Mouse (Mus musculus) hindbrain, embryonic 16.5 days (tissue): Measurements from ENCODE around the gene Srcin1. TPM values are rescaled to one million over a fixed set of nuclear protein-coding genes. Genes with fewer than 3 reads are reported as not detected.

Experiments used
- ATAC-seq: fragments of 200-750 bp; cut with Nextera tagmentation; 2 replicates; pipeline ENCODE4 v1.8.0; 2017; ENCODE audit warnings: moderate TSS enrichment, moderate library complexity
- H3K27ac ChIP-seq: fragments of 300-500 bp; sonication (generic); 2 replicates; pipeline ENCODE4 v1.5.1; 2014; ENCODE audit warnings: low read depth, mild to moderate bottlenecking, control low read depth, low read length, moderate library complexity
- H3K27me3 ChIP-seq: fragments of 300-500 bp; sonication (generic); replicated peaks from 2 replicates; pipeline ENCODE4 v1.6.1; 2014; ENCODE audit warnings: low read length; ENCODE audit not compliant: control insufficient read depth, insufficient read depth
- H3K36me3 ChIP-seq: fragments of 300-500 bp; sonication (generic); 2 replicates; pipeline ENCODE4 v1.6.1; 2014; ENCODE audit warnings: mild to moderate bottlenecking, low read length, moderate library complexity, mixed read lengths; ENCODE audit not compliant: control insufficient read depth, insufficient read depth
- H3K4me1 ChIP-seq: fragments of 300-500 bp; sonication (generic); 2 replicates; pipeline ENCODE4 v1.6.1; 2014; ENCODE audit warnings: low read depth, low read length; ENCODE audit not compliant: control insufficient read depth, insufficient read depth
- H3K4me2 ChIP-seq: fragments of 300-500 bp; sonication (generic); 2 replicates; pipeline ENCODE4 v1.6.1; 2014; ENCODE audit warnings: mild to moderate bottlenecking, low read length, control low read depth, moderate library complexity
- H3K4me3 ChIP-seq: fragments of 300-500 bp; sonication (generic); 2 replicates; pipeline ENCODE4 v1.5.1; 2014; ENCODE audit warnings: mild to moderate bottlenecking, low read length, control low read depth, moderate library complexity
- H3K9ac ChIP-seq: fragments of 300-500 bp; sonication (generic); 2 replicates; pipeline ENCODE4 v1.6.1; 2014; ENCODE audit warnings: low read depth, mild to moderate bottlenecking, control low read depth, low read length, moderate library complexity
- H3K9me3 ChIP-seq: fragments of 300-500 bp; sonication (generic); 2 replicates; pipeline ENCODE4 v1.6.1; 2014; ENCODE audit warnings: mild to moderate bottlenecking, low read length, moderate library complexity; ENCODE audit not compliant: control insufficient read depth
- WGBS: fragments of 180-500 bp; shearing (Covaris S2); extraction: QIAGEN DNeasy Blood & Tissue Kit; methylation state at CpG from one replicate; pipeline ENCODE4 v1.1.7; 2014; 5-methylcytosine and 5-hydroxymethylcytosine counted together
- polyA plus RNA-seq: library from polyadenylated mRNA; unstranded; fragments of >200 nt; fragmentation: Nextera tagmentation; extraction: Ambion mirVana; gene quantifications from 2 replicates; pipeline ENCODE4 v1.2.1, GENCODE M21; 2015

Srcin1 gene
- polyA plus RNA-seq, 1 experiment from 2014 or later, result 8.9 TPM

DNA sequence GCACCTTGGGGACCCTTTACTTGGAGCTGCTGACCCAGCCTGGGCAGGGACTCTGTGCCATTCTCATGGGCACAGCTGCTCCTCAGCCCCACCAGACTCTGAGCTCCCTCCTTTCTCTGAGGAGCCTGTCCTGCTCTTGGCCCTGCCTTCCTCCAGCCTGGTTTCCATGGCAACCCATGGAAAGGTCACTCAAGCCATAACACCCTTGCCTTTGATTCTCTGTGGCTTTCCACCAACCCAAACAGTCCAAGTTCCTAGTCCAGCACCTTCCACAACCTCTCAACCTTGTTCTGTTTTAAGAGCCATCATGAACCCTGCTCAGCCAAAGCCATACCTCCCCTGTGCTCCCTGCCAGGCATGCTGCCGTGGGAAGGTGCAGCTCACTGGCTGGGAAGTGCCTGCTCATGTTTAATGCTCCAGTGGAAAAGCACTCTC is 52.1 kb downstream of the Srcin1 start:
- 7% methylated on average over 1 of the region's 1 CpGs for WGBS
- H3K9ac ChIP-seq, result peak overlapping the region; percentile 43
- H3K27ac ChIP-seq, result 0 out of 2 replicates have a peak overlapping the region, but pooled peaks have one; percentile 23
- H3K4me2 ChIP-seq, result no peak overlapping the region
- peaks cover 10% of the 10 kb centered on the region for H3K4me1 ChIP-seq
- H3K27me3 ChIP-seq, result no peaks in the 10 kb centered on the region
- H3K36me3 ChIP-seq, result peaks cover 28% of the 10 kb centered on the region
- no peaks in the 10 kb centered on the region for H3K9me3 ChIP-seq
- no peak overlapping the region for H3K4me3 ChIP-seq
- ATAC-seq, result peak; percentile 58

GRCm38 (mm10) chr11:97523107-97523506 is 52.9 kb downstream of the Srcin1 start:
- H3K4me1 ChIP-seq, result peaks cover 10% of the 10 kb centered on the region
- H3K9me3 ChIP-seq, result no peaks in the 10 kb centered on the region
- H3K9ac ChIP-seq, result peak overlapping the region; percentile 8; the same call in 1 of the 2 replicates
- H3K4me2 ChIP-seq, result no peak overlapping the region
- WGBS, result 86% methylated on average over 14 of the region's 14 CpGs
- no peak overlapping the region for H3K27ac ChIP-seq
- H3K36me3 ChIP-seq, result peaks cover 34% of the 10 kb centered on the region
- H3K4me3 ChIP-seq, result no peak overlapping the region
- no peaks in the 10 kb centered on the region for H3K27me3 ChIP-seq
- ATAC-seq, result no peak

- no peak overlapping the region for H3K4me2 ChIP-seq
- H3K27ac ChIP-seq, result no peak overlapping the region; the same call in 1 of the 2 replicates
- no peak overlapping the region for H3K9ac ChIP-seq
- no peaks in the 10 kb centered on the region for H3K27me3 ChIP-seq
- H3K4me3 ChIP-seq, result no peak overlapping the region
- ATAC-seq, result no peak
- peaks cover 38% of the 10 kb centered on the region for H3K36me3 ChIP-seq
- peaks cover 10% of the 10 kb centered on the region for H3K4me1 ChIP-seq
- 78% methylated on average over 29 of the region's 29 CpGs for WGBS
- no peaks in the 10 kb centered on the region for H3K9me3 ChIP-seq
Measured at GRCm38 (mm10) chr11:97521741-97522474, 54.1 kb downstream of the Srcin1 start.

DNA sequence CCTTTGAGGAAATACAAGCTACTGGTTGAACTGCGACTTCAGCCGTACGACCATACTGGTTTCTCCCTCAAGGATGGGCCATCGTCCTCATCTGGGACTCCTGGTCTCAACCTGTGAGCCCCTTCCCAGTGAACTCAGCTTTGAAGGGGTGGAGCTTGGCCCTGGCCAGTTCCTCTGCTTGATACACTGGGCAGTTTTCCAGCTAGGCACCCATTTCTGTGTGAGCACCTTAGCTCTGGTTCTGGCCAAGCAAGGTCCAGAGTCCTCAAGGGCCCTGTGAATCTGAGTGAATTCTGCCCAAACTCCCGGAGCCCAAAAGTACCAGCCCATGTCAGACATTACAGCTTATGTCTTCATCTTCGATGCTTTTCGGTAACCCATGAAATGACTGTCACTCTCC is 55.4 kb downstream of the Srcin1 start:
- H3K27ac ChIP-seq, result no peak overlapping the region
- H3K9ac ChIP-seq, result no peak overlapping the region
- WGBS, result 95% methylated on average over 7 of the region's 7 CpGs
- H3K36me3 ChIP-seq, result peaks cover 42% of the 10 kb centered on the region
- no peaks in the 10 kb centered on the region for H3K27me3 ChIP-seq
- H3K4me3 ChIP-seq, result no peak overlapping the region
- no peak overlapping the region for H3K4me2 ChIP-seq
- peaks cover 10% of the 10 kb centered on the region for H3K4me1 ChIP-seq
- no peak for ATAC-seq
- no peaks in the 10 kb centered on the region for H3K9me3 ChIP-seq

- Histone ChIP-seq H3K4me2 (no peak overlapping the region), H3K4me3 (no peak overlapping the region), H3K36me3 (peaks cover 19% of the 10 kb centered on the region), H3K27ac (no peak overlapping the region), H3K9me3 (no peaks in the 10 kb centered on the region), H3K27me3 (no peaks in the 10 kb centered on the region), H3K9ac (no peak overlapping the region), H3K4me1 (peaks cover 15% of the 10 kb centered on the region)
- 77% methylated on average over 3 of the region's 3 CpGs for WGBS
- no peak for ATAC-seq
Measured at GRCm38 (mm10) chr11:97513066-97513465, 62.9 kb downstream of the Srcin1 start.

- H3K27ac ChIP-seq, result no peak overlapping the region
- H3K36me3 ChIP-seq, result peaks cover 15% of the 10 kb centered on the region
- 28% methylated on average over 6 of the region's 6 CpGs for WGBS
- H3K27me3 ChIP-seq, result no peaks in the 10 kb centered on the region
- no peak overlapping the region; the same call in 1 of the 2 replicates for H3K9ac ChIP-seq
- H3K4me1 ChIP-seq, result peaks cover 15% of the 10 kb centered on the region
- no peak overlapping the region for H3K4me3 ChIP-seq
- H3K4me2 ChIP-seq, result 0 out of 2 replicates have a peak overlapping the region, but pooled peaks have one; percentile 19
- no peak for ATAC-seq
- H3K9me3 ChIP-seq, result no peaks in the 10 kb centered on the region
Measured at GRCm38 (mm10) chr11:97512511-97512910, 63.5 kb downstream of the Srcin1 start.

- Histone ChIP-seq H3K9me3 (no peaks in the 10 kb centered on the region), H3K9ac (peak overlapping the region; percentile 2; the same call in 1 of the 2 replicates), H3K4me1 (peaks cover 15% of the 10 kb centered on the region), H3K27me3 (no peaks in the 10 kb centered on the region), H3K4me2 (peak overlapping the region; percentile 19; the same call in 1 of the 2 replicates), H3K27ac (peak overlapping the region; percentile 57; the same call in 1 of the 2 replicates), H3K36me3 (peaks cover 15% of the 10 kb centered on the region), H3K4me3 (no peak overlapping the region)
- 35% methylated on average over 13 of the region's 13 CpGs for WGBS
- ATAC-seq, result no peak
Measured at GRCm38 (mm10) chr11:97511661-97512369, 64.2 kb downstream of the Srcin1 start.

- no peak overlapping the region for H3K4me3 ChIP-seq
- peaks cover 15% of the 10 kb centered on the region for H3K4me1 ChIP-seq
- H3K9me3 ChIP-seq, result no peaks in the 10 kb centered on the region
- ATAC-seq, result no peak
- H3K36me3 ChIP-seq, result peaks cover 14% of the 10 kb centered on the region
- H3K9ac ChIP-seq, result no peak overlapping the region
- no peaks in the 10 kb centered on the region for H3K27me3 ChIP-seq
- peak overlapping the region; percentile 57; the same call in 1 of the 2 replicates for H3K27ac ChIP-seq
- no peak overlapping the region; the same call in 1 of the 2 replicates for H3K4me2 ChIP-seq
- WGBS, result 21% methylated on average over 10 of the region's 10 CpGs
Measured at GRCm38 (mm10) chr11:97510966-97511660, 64.9 kb downstream of the Srcin1 start.
